Mouse (Mus musculus) forebrain, embryonic 10.5 days (tissue): ENCODE measurements around the gene Tespa1. TPM values are rescaled to one million over a fixed set of nuclear protein-coding genes. Genes with fewer than 3 reads are reported as not detected.
"Not testable (repeated sequence)": the region's sequence is repeated elsewhere in the genome, so short reads cannot be mapped to it uniquely, and the experiment has no call there.

ENCODE experiments used
- DNase-seq: peaks from one replicate; pipeline ENCODE4 v3.0.0-alpha.2; 2017; ENCODE audit warnings: low spot score; ENCODE audit errors: extremely low spot score
- H3K27ac ChIP-seq: fragments of 300-500 bp; sonication (generic); 2 replicates; pipeline ENCODE4 v1.5.1; 2016; ENCODE audit warnings: mild to moderate bottlenecking
- H3K27me3 ChIP-seq: fragments of 300-500 bp; sonication (generic); 2 replicates; pipeline ENCODE4 v1.6.1; 2016; ENCODE audit warnings: mild to moderate bottlenecking; ENCODE audit not compliant: poor library complexity, severe bottlenecking
- H3K36me3 ChIP-seq: fragments of 300-500 bp; sonication (generic); replicated peaks from 2 replicates; pipeline ENCODE4 v1.6.1; 2016; ENCODE audit warnings: mild to moderate bottlenecking, moderate library complexity
- H3K4me1 ChIP-seq: fragments of 300-500 bp; sonication (generic); 2 replicates; pipeline ENCODE4 v1.6.1; 2016
- H3K4me3 ChIP-seq: fragments of 300-500 bp; sonication (generic); 2 replicates; pipeline ENCODE4 v1.5.1; 2016; ENCODE audit warnings: mild to moderate bottlenecking, moderate library complexity
- H3K9me3 ChIP-seq: fragments of 300-500 bp; sonication (generic); 2 replicates; pipeline ENCODE4 v1.6.1; 2016; ENCODE audit warnings: mild to moderate bottlenecking, moderate library complexity
- WGBS: fragments of 180-500 bp; shearing (Covaris S2); methylation state at CpG from one replicate; pipeline ENCODE4 v1.1.7; 2016; 5-methylcytosine and 5-hydroxymethylcytosine counted together
- polyA plus RNA-seq: library from polyadenylated mRNA; unstranded; fragments of >200 nt; fragmentation: Nextera tagmentation; extraction: Ambion mirVana; gene quantifications from 2 replicates; pipeline ENCODE4 v1.2.1, GENCODE M21; 2016

The Tespa1 gene
- polyA plus RNA-seq, 1 experiment from 2014 or later, result 0.24 TPM

DNA sequence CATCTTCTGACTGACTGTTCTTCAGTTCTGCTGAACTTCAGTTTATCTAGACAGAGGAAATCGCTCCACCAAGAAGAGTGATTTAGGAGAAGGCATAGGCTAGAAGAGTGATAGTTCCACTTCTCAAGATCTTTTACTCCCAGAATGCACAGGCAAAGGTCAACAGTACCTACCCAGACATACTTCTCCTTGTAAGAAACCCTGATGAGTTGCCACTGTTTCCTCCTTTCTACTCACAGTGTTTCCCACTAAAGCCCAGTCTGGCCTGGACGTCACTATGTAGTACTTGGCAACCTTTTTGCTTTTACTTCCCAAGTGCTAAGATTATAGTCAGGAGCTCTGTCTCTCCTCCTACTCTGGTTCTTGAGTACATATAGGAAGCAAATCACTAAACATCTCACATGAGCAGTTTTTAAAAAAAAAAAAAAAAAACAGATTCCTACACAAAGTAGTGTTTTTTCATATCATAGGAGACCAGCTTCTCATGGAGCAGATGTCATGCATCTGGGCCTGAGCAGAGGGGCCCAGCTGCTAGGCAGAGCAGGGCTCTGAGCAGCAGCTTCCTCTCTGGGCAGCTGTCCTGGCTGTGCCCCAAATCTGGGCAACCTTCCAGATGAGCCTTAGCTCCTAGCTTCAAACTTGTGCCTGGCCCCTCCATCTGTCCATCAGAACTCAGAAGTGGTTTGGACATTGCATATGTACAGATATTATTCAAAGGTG, 8.4 kb upstream of the Tespa1 start:
- no peak overlapping the region for H3K4me3 ChIP-seq
- no peaks in the 10 kb centered on the region for H3K36me3 ChIP-seq
- H3K27me3 ChIP-seq, result no peaks in the 10 kb centered on the region
- no peaks in the 10 kb centered on the region for H3K4me1 ChIP-seq
- H3K9me3 ChIP-seq, result no peaks in the 10 kb centered on the region
- DNase-seq, result no peak
- no peak overlapping the region for H3K27ac ChIP-seq
- WGBS, result 85% methylated on average over 2 of the region's 2 CpGs

DNA sequence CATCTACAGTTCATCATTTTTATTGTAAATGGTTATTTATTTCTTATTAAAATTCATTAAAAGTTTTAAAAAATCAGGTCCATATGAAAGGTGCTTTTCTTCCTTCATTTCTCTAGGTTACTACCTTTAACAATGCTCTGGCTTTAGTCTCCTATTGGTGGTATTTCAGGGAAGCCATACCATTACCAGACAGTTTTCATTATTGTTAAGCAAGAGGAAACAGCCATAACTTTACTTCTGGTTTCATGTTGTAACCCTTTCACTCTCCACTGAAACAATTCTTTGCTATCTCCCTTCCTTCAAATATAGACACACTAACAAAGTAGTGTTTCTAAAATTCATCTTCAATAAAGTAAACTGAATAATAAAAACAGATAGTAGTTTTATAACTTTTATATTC, 6.8 kb upstream of the Tespa1 start:
- no peaks in the 10 kb centered on the region for H3K9me3 ChIP-seq
- H3K27ac ChIP-seq, result no peak overlapping the region
- no peak overlapping the region for H3K4me3 ChIP-seq
- DNase-seq, result no peak
- H3K36me3 ChIP-seq, result no peaks in the 10 kb centered on the region
- no peaks in the 10 kb centered on the region for H3K27me3 ChIP-seq
- H3K4me1 ChIP-seq, result no peaks in the 10 kb centered on the region

DNA sequence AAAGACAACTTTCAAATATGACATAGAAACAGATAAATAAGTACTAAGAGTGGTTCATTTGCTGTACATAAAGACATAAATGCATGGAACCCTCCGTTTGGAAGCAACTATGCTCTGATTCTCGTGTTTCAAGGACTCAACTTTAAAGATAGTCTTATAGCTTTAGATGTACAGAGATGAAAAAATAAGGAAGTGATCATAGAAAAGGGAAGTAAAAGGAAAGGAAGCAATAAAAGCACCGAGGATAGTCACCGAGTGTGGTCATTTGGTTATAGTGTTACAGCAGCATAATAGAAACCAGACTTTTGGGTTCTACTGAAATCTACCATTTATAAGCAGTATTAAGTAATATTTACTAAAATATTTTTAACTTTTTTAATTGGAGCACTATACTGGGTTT, 4.0 kb upstream of the Tespa1 start:
- Histone ChIP-seq H3K27ac (no peak overlapping the region), H3K9me3 (no peaks in the 10 kb centered on the region), H3K27me3 (no peaks in the 10 kb centered on the region), H3K36me3 (no peaks in the 10 kb centered on the region), H3K4me3 (no peak overlapping the region), H3K4me1 (no peaks in the 10 kb centered on the region)
- 80% methylated on average over 4 of the region's 4 CpGs for WGBS
- no peak for DNase-seq

DNA sequence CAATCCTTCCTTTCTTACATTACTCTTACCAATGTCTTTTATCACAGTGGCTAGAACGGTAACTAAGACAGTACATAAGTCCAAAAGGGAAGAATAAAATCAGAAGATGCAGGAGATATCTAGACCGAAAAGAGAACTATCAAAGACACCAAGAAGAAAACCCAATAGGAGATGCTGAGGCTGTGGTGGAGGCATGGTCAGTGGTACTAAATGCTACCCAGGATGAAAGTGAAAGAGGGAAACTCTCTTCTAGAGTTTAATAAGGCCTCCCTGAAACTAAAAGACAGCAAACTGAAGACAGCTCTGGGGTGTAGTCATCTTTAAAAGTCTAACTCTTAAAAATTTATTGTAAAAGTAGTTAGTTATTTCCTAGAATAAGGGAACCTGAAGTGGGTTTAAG, 2.0 kb upstream of the Tespa1 start:
- DNase-seq, result no peak
- no peak overlapping the region for H3K4me3 ChIP-seq

GRCm38 (mm10) chr10:130322062-130322461, 608 bp upstream of the Tespa1 start:
- Histone ChIP-seq H3K4me3 (no peak overlapping the region), H3K4me1 (no peaks in the 10 kb centered on the region), H3K27me3 (no peaks in the 10 kb centered on the region), H3K27ac (no peak overlapping the region), H3K9me3 (no peaks in the 10 kb centered on the region), H3K36me3 (no peaks in the 10 kb centered on the region)
- no peak for DNase-seq

More for the DNA sequence above, 2.0 kb upstream of the Tespa1 start:
- Histone ChIP-seq H3K27me3 (no peaks in the 10 kb centered on the region), H3K9me3 (no peaks in the 10 kb centered on the region), H3K36me3 (no peaks in the 10 kb centered on the region), H3K27ac (no peak overlapping the region), H3K4me1 (no peaks in the 10 kb centered on the region)
- WGBS, result 88% methylated on average over 2 of the region's 2 CpGs

DNA sequence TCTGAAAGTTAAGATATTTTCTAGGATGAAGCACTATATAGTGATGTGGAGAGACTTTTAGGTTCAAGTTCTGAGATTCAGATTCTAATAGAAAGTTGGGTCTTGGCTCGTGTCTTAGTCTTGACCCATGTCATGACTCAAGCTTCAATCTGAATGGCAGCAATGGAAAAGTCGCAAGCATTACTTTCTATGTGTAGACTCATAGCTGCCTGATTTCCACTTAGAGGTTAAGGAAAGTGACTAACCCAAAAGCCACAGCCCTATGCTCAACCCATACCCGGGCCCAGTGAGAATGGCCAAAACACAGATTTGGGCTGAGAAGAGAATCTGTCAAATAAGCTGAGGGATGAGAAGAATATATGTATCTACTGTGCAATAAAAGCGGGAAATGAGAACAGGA, 1.6 kb downstream of the Tespa1 start:
- no peak overlapping the region for H3K4me3 ChIP-seq
- H3K27ac ChIP-seq, result no peak overlapping the region
- H3K36me3 ChIP-seq, result no peaks in the 10 kb centered on the region
- WGBS, result 85% methylated on average over 4 of the region's 4 CpGs
- no peaks in the 10 kb centered on the region for H3K4me1 ChIP-seq
- no peaks in the 10 kb centered on the region for H3K9me3 ChIP-seq
- H3K27me3 ChIP-seq, result no peaks in the 10 kb centered on the region
- DNase-seq, result no peak

GRCm38 (mm10) chr10:130330711-130331110, 8.0 kb downstream of the Tespa1 start:
- H3K4me1 ChIP-seq, result no peaks in the 10 kb centered on the region
- no peaks in the 10 kb centered on the region for H3K9me3 ChIP-seq
- no peak for DNase-seq
- no peaks in the 10 kb centered on the region for H3K36me3 ChIP-seq
- H3K27me3 ChIP-seq, result no peaks in the 10 kb centered on the region
- no peak overlapping the region for H3K27ac ChIP-seq
- WGBS, result 94% methylated on average over 1 of the region's 1 CpGs
- H3K4me3 ChIP-seq, result no peak overlapping the region

DNA sequence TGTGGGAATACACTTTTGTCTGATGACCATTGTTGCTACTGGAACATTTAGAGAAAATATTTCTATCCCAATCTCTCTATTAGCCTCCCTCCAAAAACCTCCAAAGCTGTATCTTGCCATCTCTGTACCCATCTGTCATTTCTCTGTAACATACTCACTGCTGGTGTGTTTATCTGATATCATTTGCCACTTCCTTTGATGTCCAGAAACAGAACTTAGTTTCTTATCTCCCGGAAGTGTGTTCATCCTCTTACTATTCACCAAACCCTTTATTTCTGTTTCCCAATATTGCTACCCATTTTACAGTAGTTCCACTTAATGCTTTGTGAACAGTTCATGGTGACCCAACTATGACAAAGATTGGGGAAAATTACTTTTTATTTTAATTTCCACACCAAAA, 13.7 kb downstream of the Tespa1 start:
- DNase-seq, result no peak
- no peak overlapping the region for H3K4me3 ChIP-seq
- no peak overlapping the region for H3K27ac ChIP-seq
- H3K4me1 ChIP-seq, result no peaks in the 10 kb centered on the region
- H3K27me3 ChIP-seq, result no peaks in the 10 kb centered on the region
- H3K9me3 ChIP-seq, result no peaks in the 10 kb centered on the region
- 89% methylated on average over 1 of the region's 1 CpGs for WGBS
- H3K36me3 ChIP-seq, result no peaks in the 10 kb centered on the region

- H3K27ac ChIP-seq, result no peak overlapping the region
- 82% methylated on average over 2 of the region's 2 CpGs for WGBS
- DNase-seq, result no peak
- no peaks in the 10 kb centered on the region for H3K4me1 ChIP-seq
- H3K27me3 ChIP-seq, result no peaks in the 10 kb centered on the region
- H3K9me3 ChIP-seq, result no peaks in the 10 kb centered on the region
- no peak overlapping the region for H3K4me3 ChIP-seq
- H3K36me3 ChIP-seq, result no peaks in the 10 kb centered on the region
Observed at GRCm38 (mm10) chr10:130337581-130337980, 14.9 kb downstream of the Tespa1 start.

GRCm38 (mm10) chr10:130340050-130340449, 17.4 kb downstream of the Tespa1 start:
- not testable (repeated sequence) for DNase-seq, H3K27ac ChIP-seq, H3K4me3 ChIP-seq, H3K9me3 ChIP-seq, H3K36me3 ChIP-seq, H3K4me1 ChIP-seq, H3K27me3 ChIP-seq
- WGBS, result 87% methylated on average over 4 of the region's 4 CpGs

DNA sequence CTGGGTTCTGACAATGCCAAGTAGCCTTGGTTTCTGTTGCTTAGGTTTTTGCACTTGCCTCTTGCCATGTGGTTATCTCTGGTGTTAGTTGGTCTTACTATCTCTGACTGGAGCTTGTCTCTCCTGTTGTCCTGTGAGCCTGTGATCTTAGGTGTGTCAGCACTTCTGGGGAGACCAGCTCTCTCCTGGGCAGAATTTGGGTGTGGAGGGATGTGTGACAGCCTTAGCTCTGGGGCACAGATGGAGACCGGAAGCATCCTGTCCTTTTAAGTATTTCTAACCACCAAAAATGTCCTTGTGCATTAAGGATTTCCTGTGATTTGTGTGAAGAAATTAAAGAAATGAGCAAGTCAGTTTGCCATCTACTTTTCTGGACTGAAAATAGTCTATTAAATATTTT, 21.4 kb downstream of the Tespa1 start:
- Histone ChIP-seq H3K27ac (no peak overlapping the region), H3K27me3 (no peaks in the 10 kb centered on the region), H3K36me3 (no peaks in the 10 kb centered on the region), H3K9me3 (no peaks in the 10 kb centered on the region), H3K4me1 (no peaks in the 10 kb centered on the region), H3K4me3 (no peak overlapping the region)
- DNase-seq, result no peak
- WGBS, result 89% methylated on average over 1 of the region's 1 CpGs

GRCm38 (mm10) chr10:130363438-130364164, 40.9 kb downstream of the Tespa1 start:
- WGBS, result 64% methylated on average over 2 of the region's 2 CpGs
- DNase-seq, result no peak
- no peak overlapping the region for H3K4me3 ChIP-seq
- H3K27me3 ChIP-seq, result no peaks in the 10 kb centered on the region
- H3K36me3 ChIP-seq, result no peaks in the 10 kb centered on the region
- no peaks in the 10 kb centered on the region for H3K4me1 ChIP-seq
- H3K9me3 ChIP-seq, result no peaks in the 10 kb centered on the region
- no peak overlapping the region for H3K27ac ChIP-seq

- DNase-seq, result no peak
- H3K27ac ChIP-seq, result no peak overlapping the region
- H3K9me3 ChIP-seq, result no peaks in the 10 kb centered on the region
- H3K4me1 ChIP-seq, result no peaks in the 10 kb centered on the region
- H3K4me3 ChIP-seq, result no peak overlapping the region
- H3K27me3 ChIP-seq, result no peaks in the 10 kb centered on the region
- H3K36me3 ChIP-seq, result no peaks in the 10 kb centered on the region
Observed at GRCm38 (mm10) chr10:130364766-130365165, 42.1 kb downstream of the Tespa1 start.
